Mouse (Mus musculus) stomach, embryonic 15.5 days (tissue): ENCODE results near the gene Osmr. TPM values are rescaled to one million over a fixed set of nuclear protein-coding genes. Genes with fewer than 3 reads are reported as not detected.

ENCODE experiments used
- ATAC-seq: fragments of 200-750 bp; cut with Nextera tagmentation; 2 replicates; pipeline ENCODE4 v1.8.0; 2017; ENCODE audit warnings: low read depth, moderate number of reproducible peaks, moderate TSS enrichment; ENCODE audit not compliant: insufficient read depth, low FRiP score
- H3K27ac ChIP-seq: fragments of 300-500 bp; sonication (generic); 2 replicates; pipeline ENCODE4 v1.5.1; 2015; ENCODE audit warnings: mild to moderate bottlenecking, inconsistent platforms
- H3K27me3 ChIP-seq: fragments of 300-500 bp; sonication (generic); replicated peaks from 2 replicates; pipeline ENCODE4 v1.6.1; 2015; ENCODE audit warnings: inconsistent platforms
- H3K36me3 ChIP-seq: fragments of 300-500 bp; sonication (generic); 2 replicates; pipeline ENCODE4 v1.6.1; 2015; ENCODE audit warnings: inconsistent platforms
- H3K4me1 ChIP-seq: fragments of 300-500 bp; sonication (generic); 2 replicates; pipeline ENCODE4 v1.6.1; 2015; ENCODE audit warnings: inconsistent platforms
- H3K4me2 ChIP-seq: fragments of 300-500 bp; sonication (generic); 2 replicates; pipeline ENCODE4 v1.6.1; 2015; ENCODE audit warnings: mild to moderate bottlenecking, inconsistent platforms
- H3K4me3 ChIP-seq: fragments of 300-500 bp; sonication (generic); replicated peaks from 2 replicates; pipeline ENCODE4 v1.5.1; 2015; ENCODE audit warnings: inconsistent platforms
- H3K9ac ChIP-seq: fragments of 300-500 bp; sonication (generic); 2 replicates; pipeline ENCODE4 v1.6.1; 2015; ENCODE audit warnings: inconsistent platforms
- H3K9me3 ChIP-seq: fragments of 300-500 bp; sonication (generic); 2 replicates; pipeline ENCODE4 v1.6.1; 2016; ENCODE audit warnings: inconsistent platforms
- WGBS: fragments of 180-500 bp; shearing (Covaris S2); methylation state at CpG from one replicate; pipeline ENCODE4 v1.1.7; 2015; 5-methylcytosine and 5-hydroxymethylcytosine counted together
- polyA plus RNA-seq: library from polyadenylated mRNA; unstranded; fragments of >200 nt; fragmentation: Nextera tagmentation; extraction: Ambion mirVana; gene quantifications from 2 replicates; pipeline ENCODE4 v1.2.1, GENCODE M21; 2015

The Osmr gene
- polyA plus RNA-seq, 1 experiment from 2014 or later = 1.8 TPM

DNA sequence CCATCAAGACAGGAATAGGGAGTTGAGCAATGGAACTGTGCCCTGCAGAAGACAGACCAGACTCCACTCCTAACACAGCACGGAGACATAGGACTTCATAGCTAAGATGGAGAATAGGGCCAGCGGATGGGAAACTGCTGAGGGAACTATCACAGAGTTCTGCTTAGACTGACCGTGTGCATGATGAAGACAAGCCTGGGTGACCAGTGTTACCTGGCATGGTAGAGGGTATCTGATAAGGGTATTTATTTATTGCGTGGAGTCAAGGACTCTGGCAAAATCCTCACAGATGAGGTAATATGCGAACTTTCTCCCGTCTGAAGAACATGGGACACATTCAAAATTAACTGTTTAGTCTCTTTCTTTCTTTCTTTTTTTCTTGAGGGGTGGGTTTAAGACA is 9.5 kb upstream of the Osmr start:
- 0 out of 2 replicates have a peak, but pooled peaks cover 3% of the 10 kb centered on the region for H3K4me1 ChIP-seq
- no peaks in the 10 kb centered on the region for H3K36me3 ChIP-seq
- no peak overlapping the region for H3K4me2 ChIP-seq
- WGBS = 76% methylated on average over 6 of the region's 6 CpGs
- H3K27ac ChIP-seq = no peak overlapping the region
- ATAC-seq = no peak
- H3K27me3 ChIP-seq = no peaks in the 10 kb centered on the region
- H3K4me3 ChIP-seq = no peak overlapping the region
- H3K9ac ChIP-seq = no peak overlapping the region
- H3K9me3 ChIP-seq = no peaks in the 10 kb centered on the region

DNA sequence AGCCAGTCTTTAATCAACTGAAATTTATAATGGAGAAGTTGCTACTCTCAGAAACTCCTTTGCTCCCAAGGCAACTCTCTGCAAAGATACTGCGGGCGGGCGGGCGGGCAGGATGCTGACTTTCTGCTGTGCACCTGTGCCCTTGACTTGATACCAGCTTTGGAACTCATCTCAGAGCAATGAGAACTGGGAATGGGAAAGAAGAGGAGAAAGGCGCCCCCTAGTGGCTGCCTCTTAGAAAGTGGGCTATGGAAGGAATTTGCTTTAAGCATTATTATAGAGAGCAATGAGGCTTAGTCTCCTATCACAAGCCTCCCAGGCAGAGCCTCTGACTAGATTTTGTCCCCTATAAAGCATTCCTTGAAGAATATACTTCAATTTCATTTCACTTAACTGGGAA is 9.0 kb upstream of the Osmr start:
- no peak overlapping the region for H3K4me2 ChIP-seq
- H3K9ac ChIP-seq = no peak overlapping the region
- H3K36me3 ChIP-seq = no peaks in the 10 kb centered on the region
- ATAC-seq = no peak
- H3K27me3 ChIP-seq = no peaks in the 10 kb centered on the region
- H3K4me1 ChIP-seq = 0 out of 2 replicates have a peak, but pooled peaks cover 3% of the 10 kb centered on the region
- no peak overlapping the region for H3K27ac ChIP-seq
- no peaks in the 10 kb centered on the region for H3K9me3 ChIP-seq
- 58% methylated on average over 5 of the region's 5 CpGs for WGBS
- no peak overlapping the region for H3K4me3 ChIP-seq

DNA sequence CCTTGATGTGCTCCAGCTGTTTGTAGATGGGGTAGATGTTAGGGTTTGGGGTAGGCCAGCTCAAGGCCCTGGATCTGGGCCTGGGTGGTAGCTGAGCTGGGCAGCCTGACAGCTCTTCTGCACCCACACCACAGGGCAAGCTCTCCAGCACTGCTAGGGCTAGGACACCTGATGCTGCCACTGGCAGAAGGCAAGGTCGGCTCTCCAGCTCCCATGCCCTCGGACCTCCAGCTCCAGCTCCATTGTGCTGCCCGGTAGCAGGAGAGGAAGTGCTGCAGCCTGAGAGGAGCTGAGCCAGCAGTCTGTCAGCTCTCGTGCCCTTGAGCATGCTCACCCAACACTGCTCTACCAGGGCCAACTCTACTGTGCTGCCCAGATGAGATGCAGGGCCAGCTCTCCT is 8.3 kb upstream of the Osmr start:
- no peak overlapping the region for H3K9ac ChIP-seq
- H3K36me3 ChIP-seq = no peaks in the 10 kb centered on the region
- no peak overlapping the region for H3K27ac ChIP-seq
- no peak overlapping the region for H3K4me2 ChIP-seq
- ATAC-seq = 0 out of 2 replicates have a peak, but pooled peaks have one; percentile 14
- no peaks in the 10 kb centered on the region for H3K27me3 ChIP-seq
- H3K9me3 ChIP-seq = no peaks in the 10 kb centered on the region
- H3K4me3 ChIP-seq = no peak overlapping the region
- WGBS = 53% methylated on average over 4 of the region's 4 CpGs
- 0 out of 2 replicates have a peak, but pooled peaks cover 3% of the 10 kb centered on the region for H3K4me1 ChIP-seq

DNA sequence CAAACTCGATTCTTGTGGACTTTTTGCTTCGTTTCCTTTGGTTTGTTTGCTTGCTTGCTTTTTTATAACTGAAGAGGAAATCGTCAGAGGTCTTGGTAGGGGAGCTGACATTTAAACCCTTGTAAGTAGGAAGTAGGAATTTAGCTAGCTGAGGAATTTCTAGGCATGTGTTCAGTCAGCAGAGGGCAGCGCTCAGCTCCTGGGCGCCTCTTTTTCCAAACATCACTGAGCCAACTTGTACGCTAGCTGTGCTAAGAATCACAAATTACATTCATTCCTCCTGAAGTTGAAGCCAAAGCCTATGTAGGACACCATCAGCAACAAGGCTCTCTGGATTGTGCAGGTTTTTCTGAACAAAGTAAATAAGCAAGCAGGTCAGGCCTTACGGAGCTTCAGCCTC is 7.4 kb upstream of the Osmr start:
- H3K9ac ChIP-seq = no peak overlapping the region
- H3K36me3 ChIP-seq = no peaks in the 10 kb centered on the region
- no peaks in the 10 kb centered on the region for H3K27me3 ChIP-seq
- WGBS = 25% methylated on average over 7 of the region's 7 CpGs
- H3K27ac ChIP-seq = no peak overlapping the region
- no peak for ATAC-seq
- 0 out of 2 replicates have a peak, but pooled peaks cover 3% of the 10 kb centered on the region for H3K4me1 ChIP-seq
- no peaks in the 10 kb centered on the region for H3K9me3 ChIP-seq
- no peak overlapping the region for H3K4me2 ChIP-seq
- H3K4me3 ChIP-seq = no peak overlapping the region

DNA sequence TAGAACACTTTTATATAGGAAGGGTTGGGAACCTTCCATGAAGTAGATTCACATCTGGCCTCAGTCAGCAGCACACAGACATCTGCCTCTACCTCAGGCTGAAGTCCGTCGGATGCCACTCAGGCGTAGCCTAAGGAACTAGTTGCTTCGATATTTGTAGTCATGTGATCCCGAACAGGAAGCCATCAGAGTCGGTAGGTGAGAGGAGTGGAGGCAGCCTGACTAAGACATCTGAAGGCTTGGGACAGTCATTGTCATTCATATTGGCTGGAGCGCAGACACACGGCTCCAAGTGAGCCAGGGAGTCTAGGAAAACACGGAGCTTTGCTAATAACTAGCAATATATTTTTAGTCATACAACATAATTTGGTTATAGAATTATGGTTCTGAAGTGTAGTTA is 6.4 kb upstream of the Osmr start:
- H3K36me3 ChIP-seq = no peaks in the 10 kb centered on the region
- H3K4me1 ChIP-seq = 0 out of 2 replicates have a peak, but pooled peaks cover 3% of the 10 kb centered on the region
- H3K27me3 ChIP-seq = no peaks in the 10 kb centered on the region
- no peaks in the 10 kb centered on the region for H3K9me3 ChIP-seq
- H3K9ac ChIP-seq = no peak overlapping the region
- no peak overlapping the region for H3K4me3 ChIP-seq
- H3K4me2 ChIP-seq = no peak overlapping the region
- no peak for ATAC-seq
- H3K27ac ChIP-seq = no peak overlapping the region
- WGBS = 84% methylated on average over 9 of the region's 9 CpGs

DNA sequence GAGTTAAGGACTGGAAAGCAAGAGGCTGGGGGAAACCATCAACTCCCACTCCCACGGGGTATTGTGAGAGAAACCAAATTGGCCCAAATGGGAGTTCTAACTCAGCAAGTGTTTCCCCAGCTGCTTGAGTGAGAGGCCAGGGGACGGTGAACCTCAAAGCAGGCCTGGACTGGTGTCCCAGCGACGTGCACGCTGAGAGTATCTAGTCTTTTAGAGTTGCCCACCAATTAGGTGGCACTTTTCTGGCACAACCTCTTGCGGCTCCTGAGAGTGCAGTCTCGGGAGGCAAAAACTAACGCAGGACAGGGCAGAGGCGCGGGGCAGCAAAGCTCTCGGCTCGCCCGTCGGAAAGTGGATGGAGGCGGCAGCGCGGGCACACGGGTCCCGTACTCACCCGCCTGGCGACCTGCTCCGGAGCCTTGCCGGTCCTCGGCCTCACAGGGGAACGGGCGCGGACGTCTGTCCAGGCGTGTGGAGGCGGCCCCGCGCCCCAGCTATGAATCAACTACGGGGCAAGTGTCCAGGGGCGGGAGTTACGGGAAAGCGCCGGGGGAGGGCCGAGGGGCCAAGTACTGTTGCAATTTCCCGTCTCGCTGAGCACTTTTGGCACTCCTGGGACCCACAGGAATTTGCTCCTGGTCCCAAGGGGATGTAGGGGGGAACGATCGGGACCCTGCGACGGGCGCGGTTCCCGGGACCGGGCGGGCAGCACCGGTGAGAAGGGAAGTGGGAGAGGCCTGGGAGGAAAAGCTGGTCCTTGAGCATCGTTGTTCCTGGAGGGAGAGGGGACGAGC is 765 bp downstream of the Osmr start:
- 1% methylated on average over 52 of the region's 52 CpGs for WGBS
- no peak overlapping the region for H3K27ac ChIP-seq

DNA sequence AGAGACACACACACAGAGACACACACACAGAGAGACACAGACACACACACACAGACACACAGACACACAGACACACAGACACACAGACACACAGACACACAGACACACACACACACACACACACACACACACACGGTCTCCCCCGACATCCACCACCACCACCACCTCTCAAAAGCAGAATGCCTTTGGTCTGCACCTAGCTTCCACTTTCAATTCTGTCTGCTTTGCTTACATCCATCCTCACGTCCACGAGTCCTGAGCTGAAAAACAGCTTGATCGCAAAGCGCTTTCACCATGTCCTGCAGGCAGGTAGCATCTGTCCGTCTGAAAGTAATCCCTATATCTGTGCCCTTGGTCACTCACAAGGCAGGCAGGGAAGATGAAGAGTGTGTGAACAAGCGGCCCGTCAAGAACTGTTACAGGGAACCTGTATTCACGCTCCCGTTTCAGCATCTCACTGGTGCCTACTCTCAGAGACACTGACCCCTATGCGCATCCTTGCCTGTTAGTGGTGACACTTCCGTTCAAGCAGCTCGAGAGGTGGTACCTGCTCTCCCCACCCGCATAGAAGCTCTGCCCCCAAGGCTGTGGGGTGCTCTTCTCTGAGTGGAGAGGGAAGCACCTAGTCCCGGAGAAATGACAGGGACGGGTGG is 1.5 kb downstream of the Osmr start:
- Histone ChIP-seq H3K27me3 (0 out of 2 replicates have a peak, but pooled peaks cover 14% of the 10 kb centered on the region), H3K4me3 (peak overlapping the region; percentile 50), H3K4me2 (peak overlapping the region; percentile 95), H3K36me3 (no peaks in the 10 kb centered on the region), H3K9ac (no peak overlapping the region), H3K4me1 (peaks cover 6% of the 10 kb centered on the region; the same call in 1 of the 2 replicates), H3K27ac (no peak overlapping the region), H3K9me3 (no peaks in the 10 kb centered on the region)
- ATAC-seq = 0 out of 2 replicates have a peak, but pooled peaks have one; percentile 14
- 48% methylated on average over 17 of the region's 17 CpGs for WGBS

More for the DNA sequence above, 765 bp downstream of the Osmr start:
- peak; percentile 50 for ATAC-seq
- H3K4me2 ChIP-seq = peak overlapping the region; percentile 95
- H3K27me3 ChIP-seq = 0 out of 2 replicates have a peak, but pooled peaks cover 14% of the 10 kb centered on the region
- peaks cover 6% of the 10 kb centered on the region; the same call in 1 of the 2 replicates for H3K4me1 ChIP-seq
- H3K36me3 ChIP-seq = no peaks in the 10 kb centered on the region
- no peaks in the 10 kb centered on the region for H3K9me3 ChIP-seq
- peak overlapping the region; percentile 50 for H3K4me3 ChIP-seq
- H3K9ac ChIP-seq = peak overlapping the region; percentile 25; the same call in 1 of the 2 replicates

DNA sequence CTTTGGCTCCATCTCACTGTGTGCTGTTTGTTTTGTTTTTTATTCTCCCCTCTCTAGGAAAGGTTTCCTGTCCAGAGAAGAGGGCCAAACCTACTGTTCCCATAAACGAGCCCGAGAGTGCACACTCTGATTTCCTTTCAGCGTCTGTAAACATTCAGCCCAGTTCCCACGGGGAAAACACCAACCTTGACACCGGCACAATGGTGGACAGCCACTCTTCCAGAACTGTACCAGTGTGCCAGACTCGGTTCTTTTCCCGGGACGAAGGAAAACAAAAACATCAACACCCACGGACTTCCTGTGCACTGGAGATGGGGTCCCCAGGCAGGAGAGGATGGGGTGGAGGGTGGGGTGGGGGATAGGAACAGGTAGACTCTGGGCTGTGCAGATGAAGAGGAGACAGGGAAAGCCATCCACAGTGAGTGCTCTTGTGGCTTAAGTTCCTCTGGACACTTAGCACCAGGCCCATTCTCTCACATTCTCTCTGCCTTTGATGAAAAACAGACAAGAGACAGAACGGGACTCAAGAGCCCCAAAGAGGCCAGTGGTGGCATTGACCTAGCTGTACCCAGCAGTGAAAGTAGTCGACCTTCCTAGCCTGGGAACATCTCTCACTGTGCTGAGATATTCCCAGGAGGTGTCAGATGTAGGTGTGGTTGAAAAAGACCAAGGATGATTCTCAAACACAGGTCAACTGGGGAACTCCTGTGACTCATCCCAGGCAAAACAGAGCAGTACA is 3.0 kb downstream of the Osmr start:
- ATAC-seq = no peak
- H3K9me3 ChIP-seq = no peaks in the 10 kb centered on the region

DNA sequence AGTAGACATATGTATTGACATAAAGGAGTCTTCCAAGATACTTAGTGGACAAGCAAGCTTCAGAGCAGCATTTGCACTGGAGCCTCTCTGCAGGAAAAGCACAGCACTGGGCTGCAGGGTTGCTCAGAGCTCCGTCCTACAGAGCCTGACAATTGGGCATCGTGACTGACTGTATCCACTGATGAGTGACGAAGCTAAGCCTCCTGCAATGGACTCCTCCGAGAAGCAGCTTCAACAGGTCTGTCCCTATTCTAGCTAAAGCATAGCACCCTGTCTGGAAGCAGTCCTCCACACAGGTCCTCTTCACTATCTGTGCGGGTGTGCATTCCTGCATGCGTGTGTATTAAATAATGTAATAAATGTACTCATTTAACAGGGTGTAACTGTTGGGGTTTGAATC is 7.9 kb downstream of the Osmr start:
- Histone ChIP-seq H3K9me3 (no peaks in the 10 kb centered on the region), H3K4me1 (no peaks in the 10 kb centered on the region), H3K36me3 (no peaks in the 10 kb centered on the region), H3K27me3 (no peaks in the 10 kb centered on the region), H3K4me2 (no peak overlapping the region), H3K4me3 (no peak overlapping the region), H3K27ac (no peak overlapping the region), H3K9ac (no peak overlapping the region)
- no peak for ATAC-seq
- WGBS = 76% methylated on average over 6 of the region's 6 CpGs

More for the DNA sequence above, 3.0 kb downstream of the Osmr start:
- Histone ChIP-seq H3K27ac (no peak overlapping the region), H3K36me3 (no peaks in the 10 kb centered on the region), H3K4me2 (no peak overlapping the region), H3K4me3 (no peak overlapping the region), H3K9ac (no peak overlapping the region), H3K4me1 (peaks cover 6% of the 10 kb centered on the region; the same call in 1 of the 2 replicates), H3K27me3 (0 out of 2 replicates have a peak, but pooled peaks cover 14% of the 10 kb centered on the region)
- WGBS = 42% methylated on average over 11 of the region's 11 CpGs

DNA sequence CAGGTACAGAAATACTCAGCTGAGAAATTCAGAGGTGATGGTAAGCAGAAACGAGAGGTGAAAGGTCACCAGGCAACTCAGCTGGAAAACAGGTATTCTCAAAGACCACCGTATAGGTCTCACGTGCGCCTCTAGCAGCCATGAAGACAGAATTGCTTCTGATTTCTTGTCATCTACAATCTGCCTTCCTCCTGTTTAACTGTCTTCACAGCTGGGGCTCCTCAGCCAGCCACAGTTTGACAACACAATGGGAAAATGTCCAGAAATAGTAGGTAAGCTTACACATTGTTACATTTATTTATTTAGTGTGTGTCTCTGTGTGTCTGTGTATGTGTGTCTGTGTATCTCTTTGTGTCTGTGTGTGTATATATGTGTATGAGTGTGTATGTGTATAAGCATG is 12.6 kb downstream of the Osmr start:
- H3K4me2 ChIP-seq = no peak overlapping the region
- H3K4me1 ChIP-seq = no peaks in the 10 kb centered on the region
- H3K27ac ChIP-seq = no peak overlapping the region
- H3K27me3 ChIP-seq = no peaks in the 10 kb centered on the region
- no peak for ATAC-seq
- WGBS = 61% methylated on average over 4 of the region's 4 CpGs
- H3K9me3 ChIP-seq = no peaks in the 10 kb centered on the region
- H3K36me3 ChIP-seq = no peaks in the 10 kb centered on the region
- H3K9ac ChIP-seq = no peak overlapping the region
- no peak overlapping the region for H3K4me3 ChIP-seq

DNA sequence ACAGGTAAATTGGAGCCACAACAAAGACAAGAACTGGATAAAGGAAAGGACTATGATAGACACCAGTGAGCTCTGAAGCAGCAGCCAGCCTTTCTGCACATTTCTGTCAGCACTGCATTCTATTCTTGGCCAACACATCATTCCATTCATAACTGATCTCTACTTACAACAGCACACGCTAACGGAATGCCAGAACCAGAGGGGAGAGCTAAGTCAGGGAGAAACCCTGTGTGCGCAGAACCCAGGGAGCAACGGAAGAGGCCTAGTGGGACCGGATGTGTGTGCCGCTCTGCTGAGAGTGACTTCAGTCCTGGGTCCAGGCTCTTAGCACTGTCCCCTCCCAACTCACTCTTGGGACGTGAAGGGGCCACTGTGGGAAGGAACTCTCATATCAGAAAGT is 13.2 kb downstream of the Osmr start:
- no peak overlapping the region for H3K27ac ChIP-seq
- no peak overlapping the region for H3K4me3 ChIP-seq
- H3K9ac ChIP-seq = no peak overlapping the region
- H3K36me3 ChIP-seq = no peaks in the 10 kb centered on the region
- H3K9me3 ChIP-seq = no peaks in the 10 kb centered on the region
- H3K4me2 ChIP-seq = no peak overlapping the region
- no peaks in the 10 kb centered on the region for H3K4me1 ChIP-seq
- 64% methylated on average over 7 of the region's 7 CpGs for WGBS
- no peak for ATAC-seq
- no peaks in the 10 kb centered on the region for H3K27me3 ChIP-seq
